Mouse (Mus musculus) lung, postnatal 0 days (tissue): ENCODE results near the gene Agpat3. TPM values are rescaled to one million over a fixed set of nuclear protein-coding genes. Genes with fewer than 3 reads are reported as not detected.

Experiments used
- ATAC-seq: fragments of 200-750 bp; cut with Nextera tagmentation; 2 replicates; pipeline ENCODE4 v1.8.0; 2017; ENCODE audit warnings: moderate library complexity
- DNase-seq: peaks from one replicate; pipeline ENCODE4 v3.0.0-alpha.2; 2016; ENCODE audit warnings: low spot score
- H3K27ac ChIP-seq: fragments of 300-500 bp; sonication (generic); 2 replicates; pipeline ENCODE4 v1.5.1; 2014; ENCODE audit warnings: antibody characterized with exemption, mild to moderate bottlenecking, low read length, mixed read lengths
- H3K27me3 ChIP-seq: fragments of 300-500 bp; sonication (generic); replicated peaks from 2 replicates; pipeline ENCODE4 v1.6.1; 2014; ENCODE audit warnings: low read length, mixed read lengths; ENCODE audit not compliant: insufficient read depth
- H3K36me3 ChIP-seq: fragments of 300-500 bp; sonication (generic); 2 replicates; pipeline ENCODE4 v1.6.1; 2014; ENCODE audit warnings: low read length, mixed read lengths; ENCODE audit not compliant: insufficient read depth
- H3K4me1 ChIP-seq: fragments of 300-500 bp; sonication (generic); 2 replicates; pipeline ENCODE4 v1.6.1; 2014; ENCODE audit warnings: antibody characterized with exemption, low read depth, low read length, mixed read lengths; ENCODE audit not compliant: insufficient read depth
- H3K4me2 ChIP-seq: fragments of 300-500 bp; sonication (generic); replicated peaks from 2 replicates; pipeline ENCODE4 v1.6.1; 2014; ENCODE audit warnings: low read depth, mild to moderate bottlenecking, low read length, moderate library complexity, mixed read lengths
- H3K4me3 ChIP-seq: fragments of 300-500 bp; sonication (generic); 2 replicates; pipeline ENCODE4 v1.5.1; 2014; ENCODE audit warnings: low read depth, low read length
- H3K9ac ChIP-seq: fragments of 300-500 bp; sonication (generic); replicated peaks from 2 replicates; pipeline ENCODE4 v1.6.1; 2014; ENCODE audit warnings: low read depth, mild to moderate bottlenecking
- H3K9me3 ChIP-seq: fragments of 300-500 bp; sonication (generic); 2 replicates; pipeline ENCODE4 v1.6.1; 2016; ENCODE audit warnings: low read length, mixed read lengths
- CTCF ChIP-seq: IDR thresholded peaks from 2 replicates; pipeline ENCODE4 v1.5.1; 2016; ENCODE audit warnings: antibody characterized with exemption, mild to moderate bottlenecking
- EP300 ChIP-seq: IDR thresholded peaks from 2 replicates; pipeline ENCODE4 v1.6.1; 2016; ENCODE audit warnings: antibody characterized with exemption, mild to moderate bottlenecking, control low read depth
- WGBS: fragments of 180-500 bp; shearing (Covaris S2); extraction: QIAGEN DNeasy Blood & Tissue Kit; methylation state at CpG from one replicate; pipeline ENCODE4 v1.1.7; 2014; 5-methylcytosine and 5-hydroxymethylcytosine counted together
- polyA plus RNA-seq: library from polyadenylated mRNA; unstranded; fragments of >200 nt; fragmentation: Nextera tagmentation; extraction: Ambion mirVana; gene quantifications from 2 replicates; pipeline ENCODE4 v1.2.1, GENCODE M21; 2015

Gene Agpat3
- polyA plus RNA-seq, 1 experiment from 2014 or later: 129 TPM

DNA sequence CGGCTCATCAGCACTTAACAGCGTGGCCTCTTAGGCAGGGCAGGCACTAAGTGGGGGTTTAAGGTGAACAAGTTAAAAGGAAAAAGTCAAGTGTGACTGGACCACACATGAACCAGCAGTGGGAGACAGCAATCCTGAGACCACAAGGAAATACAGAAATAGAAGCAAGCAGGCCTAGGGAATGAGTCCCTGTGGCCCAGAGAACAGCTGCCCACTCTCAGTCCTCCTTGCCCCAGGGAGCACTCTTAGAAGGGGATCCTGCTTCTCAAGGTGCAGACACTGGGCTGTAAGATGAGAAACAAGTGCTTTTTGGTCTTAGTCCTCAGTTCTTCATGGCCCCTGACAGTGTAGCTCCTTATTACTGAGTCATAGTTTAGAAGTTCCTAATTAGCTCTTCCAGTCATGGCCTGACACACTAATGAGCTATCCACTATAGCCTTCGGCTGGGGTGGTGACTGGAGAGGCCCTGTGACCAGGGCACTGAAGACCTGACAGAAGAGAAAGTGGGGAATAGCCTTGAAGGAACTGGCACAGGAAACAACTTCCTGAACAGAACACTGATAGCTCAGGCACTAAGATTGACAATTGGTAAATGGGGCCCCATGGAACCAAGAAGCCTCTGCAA, 31.0 kb downstream of the Agpat3 start:
- H3K27ac ChIP-seq: no peak overlapping the region
- ATAC-seq: no peak
- no peak overlapping the region for H3K9ac ChIP-seq
- H3K4me3 ChIP-seq: no peak overlapping the region
- WGBS: 81% methylated on average over 3 of the region's 3 CpGs
- H3K27me3 ChIP-seq: no peaks in the 10 kb centered on the region
- no peak for TF ChIP-seq EP300
- no peak for TF ChIP-seq CTCF
- H3K4me2 ChIP-seq: no peak overlapping the region
- H3K36me3 ChIP-seq: no peaks in the 10 kb centered on the region; the same call in 1 of the 2 replicates
- no peak for DNase-seq
- no peaks in the 10 kb centered on the region for H3K4me1 ChIP-seq
- H3K9me3 ChIP-seq: no peaks in the 10 kb centered on the region

- Histone ChIP-seq H3K4me2 (no peak overlapping the region), H3K27me3 (no peaks in the 10 kb centered on the region), H3K4me3 (no peak overlapping the region), H3K4me1 (no peaks in the 10 kb centered on the region), H3K36me3 (no peaks in the 10 kb centered on the region; the same call in 1 of the 2 replicates), H3K27ac (no peak overlapping the region), H3K9ac (no peak overlapping the region), H3K9me3 (no peaks in the 10 kb centered on the region)
- no peak for TF ChIP-seq EP300
- TF ChIP-seq CTCF: no peak
- ATAC-seq (no peak), DNase-seq (no peak)
- WGBS: 92% methylated on average over 1 of the region's 1 CpGs
These were observed 31.8 kb downstream of the Agpat3 start for GRCm38 (mm10) chr10:78320526-78320925.

- 83% methylated on average over 9 of the region's 9 CpGs for WGBS
- Histone ChIP-seq H3K4me3 (no peak overlapping the region), H3K4me1 (no peaks in the 10 kb centered on the region), H3K27me3 (no peaks in the 10 kb centered on the region), H3K36me3 (no peaks in the 10 kb centered on the region; the same call in 1 of the 2 replicates), H3K9me3 (no peaks in the 10 kb centered on the region), H3K27ac (no peak overlapping the region), H3K9ac (no peak overlapping the region), H3K4me2 (no peak overlapping the region)
- ATAC-seq (no peak), DNase-seq (no peak)
- TF ChIP-seq EP300 (no peak), CTCF (no peak)
These were observed 32.3 kb downstream of the Agpat3 start for GRCm38 (mm10) chr10:78319940-78320339.

DNA sequence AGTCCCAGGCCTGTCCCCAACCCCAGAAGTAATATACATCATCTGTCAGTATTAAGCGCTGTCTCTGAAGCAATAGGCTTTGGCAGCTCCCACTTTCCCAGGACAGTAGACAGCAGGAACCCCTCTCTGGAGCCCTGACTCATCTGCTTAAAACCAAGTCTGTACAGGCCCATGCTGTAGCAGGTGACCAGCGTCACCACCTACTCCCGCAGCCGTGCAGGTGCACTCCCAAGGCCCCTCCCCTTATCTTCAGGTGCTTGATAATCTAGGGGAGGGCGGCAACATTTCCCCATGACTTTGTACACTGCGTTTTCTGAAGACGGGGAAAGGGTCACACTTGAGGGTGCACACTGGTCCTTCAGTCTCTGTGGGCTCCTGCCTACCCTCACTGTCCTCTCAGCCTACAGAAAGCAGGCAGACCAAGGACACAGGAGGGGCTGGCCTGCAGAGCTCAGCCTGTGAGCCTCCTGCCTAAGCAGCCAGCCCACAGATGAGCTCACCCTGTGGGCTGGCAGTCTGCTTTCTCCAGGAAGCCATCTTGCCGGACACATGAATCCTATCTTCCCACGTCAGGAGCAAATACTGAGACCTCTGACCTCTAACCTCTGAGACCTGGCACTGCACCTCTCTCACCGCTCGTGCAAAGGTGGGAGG, 34.9 kb downstream of the Agpat3 start:
- DNase-seq (no peak), ATAC-seq (peak; percentile 31; the same call in 1 of the 2 replicates)
- Histone ChIP-seq H3K4me3 (no peak overlapping the region), H3K27ac (no peak overlapping the region), H3K9me3 (no peaks in the 10 kb centered on the region), H3K9ac (no peak overlapping the region), H3K27me3 (no peaks in the 10 kb centered on the region), H3K36me3 (no peaks in the 10 kb centered on the region; the same call in 1 of the 2 replicates), H3K4me2 (no peak overlapping the region), H3K4me1 (no peaks in the 10 kb centered on the region)
- no peak for TF ChIP-seq EP300
- no peak for TF ChIP-seq CTCF
- WGBS: 53% methylated on average over 11 of the region's 11 CpGs

DNA sequence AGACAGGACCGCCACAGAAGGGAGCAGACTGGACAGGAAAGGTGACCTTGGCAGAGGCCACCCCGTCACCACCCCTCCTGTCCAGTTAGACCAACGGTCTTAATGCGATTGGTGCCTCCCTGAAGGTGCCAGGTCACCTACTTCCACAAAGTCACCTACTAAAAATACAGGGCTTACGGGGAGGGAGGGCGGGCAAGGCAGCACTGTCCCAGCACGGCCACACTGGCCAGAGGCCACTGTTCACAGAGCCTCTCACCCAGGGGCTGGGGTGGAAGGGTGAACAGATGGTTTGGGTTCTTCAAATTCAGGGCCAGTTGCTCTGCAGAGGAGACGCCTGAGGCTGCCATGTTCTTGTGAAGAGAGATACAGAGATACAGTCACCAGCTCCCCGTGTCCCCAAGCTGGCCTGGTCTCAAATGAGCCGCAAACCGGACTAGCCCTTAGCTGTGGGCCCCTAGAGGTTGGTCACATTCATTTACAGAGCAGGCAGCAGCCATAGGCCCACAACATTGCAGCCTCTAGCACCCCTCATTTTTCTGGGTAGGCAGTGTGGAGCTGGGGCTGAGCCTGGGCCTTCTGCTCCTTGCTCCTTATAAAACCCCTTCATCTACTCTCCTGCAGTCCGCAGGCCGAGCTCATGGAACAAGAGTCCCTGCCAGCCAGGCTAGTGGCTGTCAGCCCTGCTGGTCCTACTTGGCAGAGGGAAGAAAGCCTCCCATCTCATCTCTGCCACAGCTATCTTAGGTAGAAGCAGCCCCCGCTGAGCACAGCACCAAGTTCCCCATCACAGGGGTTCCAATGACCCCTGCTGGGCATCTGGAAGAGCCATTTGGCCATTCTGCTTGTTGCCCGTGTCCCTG, 35.8 kb downstream of the Agpat3 start:
- Histone ChIP-seq H3K4me1 (peaks cover 8% of the 10 kb centered on the region; the same call in 1 of the 2 replicates), H3K27ac (no peak overlapping the region), H3K27me3 (no peaks in the 10 kb centered on the region), H3K4me3 (no peak overlapping the region), H3K9ac (no peak overlapping the region), H3K9me3 (no peaks in the 10 kb centered on the region), H3K36me3 (no peaks in the 10 kb centered on the region; the same call in 1 of the 2 replicates), H3K4me2 (no peak overlapping the region)
- TF ChIP-seq CTCF (no peak), EP300 (no peak)
- no peak for DNase-seq
- no peak for ATAC-seq
- 82% methylated on average over 15 of the region's 15 CpGs for WGBS

GRCm38 (mm10) chr10:78315145-78315544, 37.1 kb downstream of the Agpat3 start:
- Histone ChIP-seq H3K4me3 (no peak overlapping the region), H3K9me3 (no peaks in the 10 kb centered on the region), H3K9ac (no peak overlapping the region), H3K36me3 (no peaks in the 10 kb centered on the region; the same call in 1 of the 2 replicates), H3K4me2 (no peak overlapping the region), H3K27me3 (no peaks in the 10 kb centered on the region), H3K27ac (no peak overlapping the region), H3K4me1 (peaks cover 8% of the 10 kb centered on the region; the same call in 1 of the 2 replicates)
- WGBS: 52% methylated on average over 1 of the region's 1 CpGs
- no peak for ATAC-seq
- DNase-seq: no peak
- TF ChIP-seq CTCF (no peak), EP300 (no peak)
